Mouse (Mus musculus) MEL (cell line): ENCODE results near the gene Serhl. TPM values are rescaled to one million over a fixed set of nuclear protein-coding genes. Genes with fewer than 3 reads are reported as not detected.
A peak's percentile ranks its signal among the peaks of the same experiment; 100 is the strongest.

Experiments used
- DNase-seq: peaks from one replicate; pipeline ENCODE4 v3.0.0; 2011; ENCODE audit warnings: low read depth, low spot score
- H3K27ac ChIP-seq: 2 replicates; pipeline ENCODE4 v1.5.1; 2012; ENCODE audit warnings: low read depth, mild to moderate bottlenecking, control low read depth, low read length, moderate library complexity; ENCODE audit not compliant: control insufficient read depth
- H3K27me3 ChIP-seq, 2 experiments: fragments of 150-350 bp in 1 of 2; sonication (generic) in 1 of 2; 2 replicates each; pipeline ENCODE4 v1.6.1; 2012; ENCODE audit warnings: low read length in 2 of 2, mild to moderate bottlenecking in 2 of 2, improper control_type of control experiment in 1 of 2, moderate library complexity in 1 of 2; ENCODE audit not compliant: insufficient read depth in 2 of 2, control insufficient read depth in 1 of 2
- H3K36me3 ChIP-seq, 2 experiments: 2 replicates each; pipeline ENCODE4 v1.6.1; 2012 to 2014; ENCODE audit warnings: low read length in 2 of 2, improper control_type of control experiment in 1 of 2, inconsistent platforms in 1 of 2, mild to moderate bottlenecking in 1 of 2; ENCODE audit not compliant: insufficient read depth in 2 of 2, control insufficient read depth in 1 of 2
- H3K4me1 ChIP-seq, 2 experiments: fragments of 150-350 bp in 1 of 2; sonication (generic) in 1 of 2; 2 replicates each; pipeline ENCODE4 v1.6.1; 2012; ENCODE audit warnings: low read length in 2 of 2, improper control_type of control experiment in 1 of 2, mild to moderate bottlenecking in 1 of 2; ENCODE audit not compliant: insufficient read depth in 2 of 2, control insufficient read depth in 1 of 2
- H3K4me3 ChIP-seq, 2 experiments: fragments of 150-350 bp in 1 of 2; sonication (generic) in 1 of 2; 2 replicates each; pipeline ENCODE4 v1.5.1; 2012; ENCODE audit warnings: low read depth in 2 of 2, low read length in 2 of 2, mild to moderate bottlenecking in 2 of 2, moderate library complexity in 2 of 2, control low read depth in 1 of 2, improper control_type of control experiment in 1 of 2; ENCODE audit not compliant: control insufficient read depth in 1 of 2, insufficient read depth in 1 of 2
- H3K79me2 ChIP-seq: 2 replicates; pipeline ENCODE4 v1.6.1; 2012; ENCODE audit warnings: mild to moderate bottlenecking, low read length, moderate library complexity; ENCODE audit not compliant: control insufficient read depth, poor library complexity, insufficient read depth
- H3K9ac ChIP-seq: 2 replicates; pipeline ENCODE4 v1.6.1; 2012; ENCODE audit warnings: low read depth, mild to moderate bottlenecking, control low read depth, low read length, moderate library complexity; ENCODE audit not compliant: control insufficient read depth, poor library complexity, severe bottlenecking
- H3K9me3 ChIP-seq: fragments of 150-350 bp; sonication (generic); replicated peaks from 2 replicates; pipeline ENCODE4 v1.6.1; 2012; ENCODE audit warnings: mild to moderate bottlenecking, low read length, improper control_type of control experiment, moderate library complexity; ENCODE audit not compliant: insufficient read depth
- CHD2 ChIP-seq: IDR thresholded peaks from 2 replicates; pipeline ENCODE4 v1.6.1; 2011; ENCODE audit warnings: low read length, improper control_type of control experiment
- ELF1 ChIP-seq: IDR thresholded peaks from 2 replicates; pipeline ENCODE4 v1.6.1; 2014; ENCODE audit warnings: low read depth, mild to moderate bottlenecking, inconsistent platforms, low read length, improper control_type of control experiment, moderate library complexity
- GATA1 ChIP-seq: IDR thresholded peaks from 2 replicates; pipeline ENCODE4 v1.6.1; 2011; ENCODE audit warnings: low read depth, low read length, improper control_type of control experiment
- HCFC1 ChIP-seq: IDR thresholded peaks from 2 replicates; pipeline ENCODE4 v1.6.1; 2012; ENCODE audit warnings: low read depth, mild to moderate bottlenecking, inconsistent platforms, low read length, improper control_type of control experiment, moderate library complexity
- MAFK ChIP-seq: IDR thresholded peaks from 2 replicates; pipeline ENCODE4 v1.6.1; 2011; ENCODE audit warnings: low read depth, mild to moderate bottlenecking, low read length, improper control_type of control experiment, borderline replicate concordance
- MAZ ChIP-seq: IDR thresholded peaks from 2 replicates; pipeline ENCODE4 v1.6.1; 2012; ENCODE audit warnings: low read depth, mild to moderate bottlenecking, inconsistent platforms, low read length, improper control_type of control experiment
- MYB ChIP-seq: IDR thresholded peaks from 2 replicates; pipeline ENCODE4 v1.6.1; 2011; ENCODE audit warnings: mild to moderate bottlenecking, low read depth, low read length, improper control_type of control experiment
- NELFE ChIP-seq: IDR thresholded peaks from 2 replicates; pipeline ENCODE4 v1.6.1; 2011; ENCODE audit warnings: low read depth, low read length, improper control_type of control experiment
- POLR2A ChIP-seq, 2 experiments: IDR thresholded peaks; 2 replicates each; pipeline ENCODE4 v1.6.1; 2011 to 2012; ENCODE audit warnings: low read length in 2 of 2, mild to moderate bottlenecking in 2 of 2, control low read depth in 1 of 2, improper control_type of control experiment in 1 of 2, low read depth in 1 of 2, moderate library complexity in 1 of 2; ENCODE audit not compliant: control insufficient read depth in 1 of 2, insufficient read depth in 1 of 2, poor library complexity in 1 of 2
- POLR2AphosphoS2 ChIP-seq: IDR thresholded peaks from 2 replicates; pipeline ENCODE4 v1.6.1; 2011; ENCODE audit warnings: low read length, improper control_type of control experiment
- RAD21 ChIP-seq: IDR thresholded peaks from 2 replicates; pipeline ENCODE4 v1.6.1; 2011; ENCODE audit warnings: mild to moderate bottlenecking, low read depth, low read length, improper control_type of control experiment
- SIN3A ChIP-seq: IDR thresholded peaks from 2 replicates; pipeline ENCODE4 v1.6.1; 2012; ENCODE audit warnings: low read length, improper control_type of control experiment, inconsistent platforms
- TAL1 ChIP-seq: IDR thresholded peaks from 2 replicates; pipeline ENCODE4 v1.6.1; 2012; ENCODE audit warnings: mild to moderate bottlenecking, inconsistent platforms, low read length, moderate library complexity, mixed read lengths
- ZC3H11A ChIP-seq: IDR thresholded peaks from 2 replicates; pipeline ENCODE4 v1.6.1; 2012; ENCODE audit warnings: low read depth, mild to moderate bottlenecking, inconsistent platforms, low read length, improper control_type of control experiment
- ZMIZ1 ChIP-seq: IDR thresholded peaks from 2 replicates; pipeline ENCODE4 v1.6.1; 2012; ENCODE audit warnings: low read depth, mild to moderate bottlenecking, inconsistent platforms, low read length, improper control_type of control experiment, moderate library complexity
- ZNF384 ChIP-seq: IDR thresholded peaks from 2 replicates; pipeline ENCODE4 v1.6.1; 2012; ENCODE audit warnings: low read depth, mild to moderate bottlenecking, inconsistent platforms, low read length, improper control_type of control experiment
- polyA plus RNA-seq, 2 experiments: library from polyadenylated mRNA; stranded (reverse) in 1 of 2; unstranded in 1 of 2; fragments of >175 nt in 1 of 2; fragments of >200 nt in 1 of 2; gene quantifications; 2 replicates each; pipeline versions ENCODE4 v1.2.1 to v1.2.4; 2012; ENCODE audit warnings: low replicate concordance in 2 of 2, low read depth in 1 of 2; ENCODE audit not compliant: insufficient read length in 2 of 2, insufficient read depth in 1 of 2, missing spikeins in 1 of 2
- total RNA-seq: library from RNA; depleted of rRNA; stranded (reverse); fragments of 300-350 nt; gene quantifications from 2 replicates; pipeline ENCODE4 v1.2.3, GENCODE M21; 2012

The Serhl gene
- total and polyA plus RNA-seq, 3 experiments = 19.6 to 57.3 TPM; not detected in 1

- Histone ChIP-seq H3K4me3 (no peak overlapping the region), H3K36me3 (peaks cover 0 to 18% of the 10 kb centered on the region in 2 experiments; a peak in 2 of 4 replicates), H3K4me1 (peaks cover 3 to 27% of the 10 kb centered on the region in 2 experiments; a peak in 3 of 4 replicates), H3K27me3 (no peaks in the 10 kb centered on the region), H3K9me3 (no peaks in the 10 kb centered on the region), H3K9ac (no peak overlapping the region), H3K27ac (no peak overlapping the region), H3K79me2 (no peaks in the 10 kb centered on the region)
- TF ChIP-seq ZNF384 (peak; percentile 73), HCFC1 (no peak)
- peak; percentile 41 for DNase-seq
Observed at GRCm38 (mm10) chr15:83088495-83089428, 544 bp upstream of the Serhl start.

- TF ChIP-seq CHD2 = no peak
- TF ChIP-seq GATA1 = no peak
- no peak for TF ChIP-seq TAL1
- TF ChIP-seq POLR2A (IDR thresholded peaks at IDR 0.05; ENCODE audit: control insufficient read depth in 1 of 2, insufficient read depth in 1 of 2, low read depth in 1 of 2, low read length in 2 of 2, poor library complexity in 1 of 2) = no peak
- TF ChIP-seq NELFE = no peak
- no peak for TF ChIP-seq MYB
- TF ChIP-seq ELF1 = no peak
- no peak for TF ChIP-seq POLR2AphosphoS2
- TF ChIP-seq ZC3H11A = no peak
- TF ChIP-seq MAFK = no peak
- TF ChIP-seq ZMIZ1 = no peak
- no peak for TF ChIP-seq RAD21
- Histone ChIP-seq H3K9me3 (no peaks in the 10 kb centered on the region), H3K36me3 (peaks cover 0 to 15% of the 10 kb centered on the region in 2 experiments; a peak in 2 of 4 replicates), H3K27ac (no peak overlapping the region), H3K27me3 (no peaks in the 10 kb centered on the region), H3K4me3 (no peak overlapping the region), H3K4me1 (peaks cover 3 to 24% of the 10 kb centered on the region in 2 experiments; a peak in 3 of 4 replicates), H3K79me2 (no peaks in the 10 kb centered on the region), H3K9ac (no peak overlapping the region)
- peak; percentile 32 for DNase-seq
Observed at GRCm38 (mm10) chr15:83090874-83091273, 1.6 kb downstream of the Serhl start.

GRCm38 (mm10) chr15:83093687-83094086 lies 4.4 kb downstream of the Serhl start:
- H3K36me3 ChIP-seq = no peaks in the 10 kb centered on the region
- H3K27me3 ChIP-seq = no peaks in the 10 kb centered on the region
- H3K27ac ChIP-seq = no peak overlapping the region
- peaks cover 0 to 3% of the 10 kb centered on the region in 2 experiments; a peak in 1 of 4 replicates for H3K4me1 ChIP-seq
- DNase-seq = no peak
- H3K9ac ChIP-seq = no peak overlapping the region
- H3K9me3 ChIP-seq = no peaks in the 10 kb centered on the region
- H3K4me3 ChIP-seq = no peak overlapping the region
- TF ChIP-seq SIN3A (no peak), CHD2 (no peak), NELFE (no peak), MAZ (no peak), ELF1 (no peak), ZNF384 (no peak)
- no peaks in the 10 kb centered on the region for H3K79me2 ChIP-seq
